Mouse (Mus musculus): ENCODE measurements around the gene Pafah1b3. TPM values are rescaled to one million over a fixed set of nuclear protein-coding genes. Genes with fewer than 3 reads are reported as not detected.

Gene Pafah1b3
- polyA plus RNA-seq, 1 experiment from 2014 or later = 590 TPM

DNA sequence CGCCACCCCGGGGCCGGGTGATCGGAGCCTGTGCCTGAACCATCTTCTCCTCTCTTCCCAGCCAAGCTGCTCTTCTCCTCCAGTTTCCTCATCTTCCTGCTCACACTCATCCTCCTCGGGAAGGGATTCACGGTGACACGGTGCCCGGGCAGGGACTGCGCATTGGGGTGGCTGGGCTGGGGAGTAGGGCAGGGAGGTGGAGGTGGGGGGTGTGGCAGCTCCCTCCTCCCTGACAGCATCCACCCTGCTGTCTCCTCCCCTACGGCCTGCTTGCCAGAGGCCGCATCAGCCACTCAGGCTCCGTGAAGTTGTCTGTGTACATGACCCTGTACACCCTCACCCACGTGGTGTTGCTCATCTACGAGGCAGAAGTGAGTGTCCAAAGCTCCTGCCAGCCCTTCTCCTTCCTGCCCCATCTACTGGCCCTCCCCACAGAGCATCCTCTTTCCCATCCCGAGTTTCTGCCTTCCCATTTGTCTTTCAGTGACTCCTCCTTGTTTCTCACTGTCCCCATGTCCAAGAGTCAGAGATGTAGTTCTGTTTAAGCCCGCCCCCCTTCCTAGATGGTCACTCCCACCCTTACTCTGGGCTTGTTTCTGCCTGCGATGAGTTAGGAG lies 11.0 kb upstream of the Pafah1b3 start:
- Histone ChIP-seq H3K27me3 (ENCODE audit: control insufficient read depth, insufficient read depth, low read length) (peaks cover 20% of the 10 kb centered on the region), H3K9me3 (ENCODE audit: control insufficient read depth, low read length) (no peaks in the 10 kb centered on the region), H3K36me3 (ENCODE audit: control insufficient read depth, insufficient read depth, low read length) (peaks cover 9% of the 10 kb centered on the region; the same call in 1 of the 2 replicates), H3K4me2 (ENCODE audit: low read depth, low read length) (no peak overlapping the region), H3K27ac (ENCODE audit: low read depth, low read length) (no peak overlapping the region), H3K9ac (replicated peaks; ENCODE audit: low read depth, low read length) (no peak overlapping the region), H3K4me3 (ENCODE audit: low read depth, low read length) (no peak overlapping the region), H3K4me1 (ENCODE audit: control insufficient read depth, insufficient read depth, low read length) (peaks cover 7% of the 10 kb centered on the region; the same call in 1 of the 2 replicates)
- no peak for ATAC-seq (ENCODE audit: low read depth)
- WGBS = 69% methylated on average over 17 of the region's 17 CpGs

- peak overlapping the region; percentile 83 for H3K4me2 ChIP-seq (ENCODE audit: low read depth, low read length)
- no peaks in the 10 kb centered on the region for H3K9me3 ChIP-seq (ENCODE audit: control insufficient read depth, low read length)
- peaks cover 4% of the 10 kb centered on the region; the same call in 1 of the 2 replicates for H3K36me3 ChIP-seq (ENCODE audit: control insufficient read depth, insufficient read depth, low read length)
- H3K27me3 ChIP-seq (ENCODE audit: control insufficient read depth, insufficient read depth, low read length) = peaks cover 2% of the 10 kb centered on the region
- WGBS = 34% methylated on average over 2 of the region's 2 CpGs
- H3K4me3 ChIP-seq (ENCODE audit: low read depth, low read length) = peak overlapping the region; percentile 76
- 0 out of 2 replicates have a peak, but pooled peaks have one; percentile 7 for ATAC-seq (ENCODE audit: low read depth)
- H3K9ac ChIP-seq (replicated peaks; ENCODE audit: low read depth, low read length) = peak overlapping the region; percentile 93
- H3K4me1 ChIP-seq (ENCODE audit: control insufficient read depth, insufficient read depth, low read length) = peaks cover 7% of the 10 kb centered on the region; the same call in 1 of the 2 replicates
- H3K27ac ChIP-seq (ENCODE audit: low read depth, low read length) = peak overlapping the region; percentile 91
Observed at GRCm38 (mm10) chr7:25306614-25306996, 8.8 kb upstream of the Pafah1b3 start.

DNA sequence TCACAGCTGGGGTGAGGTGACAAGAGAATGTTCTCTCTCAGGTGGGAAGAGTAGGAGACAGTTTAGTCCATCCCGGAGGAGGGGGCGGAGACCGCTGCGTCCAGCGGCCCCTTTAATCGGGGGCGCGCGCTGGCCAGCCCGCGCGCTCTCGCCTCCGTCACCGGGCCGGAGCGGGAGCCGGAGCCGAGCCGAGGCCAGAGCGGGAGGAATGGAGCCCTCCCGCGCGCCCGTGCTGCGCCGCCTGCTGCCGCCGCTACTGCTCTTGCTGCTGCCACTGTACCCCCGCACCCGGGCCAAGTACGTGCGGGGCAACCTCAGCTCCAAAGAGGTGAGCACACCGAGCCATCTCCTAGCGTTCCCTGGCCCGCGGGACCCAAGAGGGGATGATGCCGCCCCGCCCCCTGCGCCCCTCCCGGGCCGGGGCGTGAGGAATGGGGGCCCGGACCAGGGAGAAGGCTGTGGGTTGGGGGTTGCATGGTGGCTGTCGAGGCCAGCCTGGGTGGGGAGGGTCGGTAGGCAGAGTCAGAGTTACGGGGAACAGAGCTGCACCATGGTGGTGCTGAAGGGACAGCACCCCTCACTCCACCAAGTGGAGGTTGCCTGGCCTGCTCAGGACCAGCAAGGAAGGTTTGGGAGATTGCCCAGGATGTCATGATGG lies 8.3 kb upstream of the Pafah1b3 start, which contains the start of gene Tmem145:
TSS of gene Tmem145 (plus strand) at position 151 of the 658 bp plus-strand sequence.
- H3K36me3 ChIP-seq (ENCODE audit: control insufficient read depth, insufficient read depth, low read length) = no peaks in the 10 kb centered on the region
- H3K4me2 ChIP-seq (ENCODE audit: low read depth, low read length) = peak within 1 kb of the TSS; percentile 83
- H3K9me3 ChIP-seq (ENCODE audit: control insufficient read depth, low read length) = no peaks in the 10 kb centered on the region
- H3K9ac ChIP-seq (replicated peaks; ENCODE audit: low read depth, low read length) = peak within 1 kb of the TSS; percentile 93
- peaks cover 7% of the 10 kb centered on the region; the same call in 1 of the 2 replicates for H3K4me1 ChIP-seq (ENCODE audit: control insufficient read depth, insufficient read depth, low read length)
- H3K27me3 ChIP-seq (ENCODE audit: control insufficient read depth, insufficient read depth, low read length) = no peaks in the 10 kb centered on the region
- H3K4me3 ChIP-seq (ENCODE audit: low read depth, low read length) = peak within 1 kb of the TSS; percentile 76
- H3K27ac ChIP-seq (ENCODE audit: low read depth, low read length) = peak within 1 kb of the TSS; percentile 91
- 0% methylated on average over 47 of the region's 47 CpGs for WGBS
- peak; percentile 77 for ATAC-seq (ENCODE audit: low read depth)

DNA sequence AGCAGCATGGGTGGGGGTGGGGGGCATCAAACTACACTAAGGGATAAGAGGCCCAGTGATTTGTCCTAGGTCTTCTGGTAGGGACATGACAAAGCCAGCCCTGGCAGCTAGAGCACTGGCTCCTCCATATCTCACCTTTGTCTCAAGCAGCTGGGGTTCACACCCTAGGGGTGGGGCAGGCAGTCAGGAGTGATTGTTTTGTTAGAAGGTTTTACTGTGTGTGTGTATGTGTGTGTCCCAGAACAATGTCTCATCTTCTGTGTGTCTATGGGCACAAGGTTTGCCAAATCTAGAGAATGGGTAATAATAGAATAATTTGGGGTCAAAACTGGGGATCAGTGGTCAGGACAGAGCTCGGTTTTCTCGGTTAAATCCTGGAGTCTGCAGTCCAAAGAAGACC lies 7.7 kb upstream of the Pafah1b3 start:
- ATAC-seq (ENCODE audit: low read depth) = peak; percentile 19; the same call in 1 of the 2 replicates
- 0% methylated on average over 2 of the region's 2 CpGs for WGBS
- H3K27me3 ChIP-seq (ENCODE audit: control insufficient read depth, insufficient read depth, low read length) = no peaks in the 10 kb centered on the region
- no peaks in the 10 kb centered on the region for H3K9me3 ChIP-seq (ENCODE audit: control insufficient read depth, low read length)
- H3K4me1 ChIP-seq (ENCODE audit: control insufficient read depth, insufficient read depth, low read length) = peaks cover 7% of the 10 kb centered on the region; the same call in 1 of the 2 replicates
- H3K9ac ChIP-seq (replicated peaks; ENCODE audit: low read depth, low read length) = peak overlapping the region; percentile 93
- H3K4me3 ChIP-seq (ENCODE audit: low read depth, low read length) = peak overlapping the region; percentile 76
- H3K4me2 ChIP-seq (ENCODE audit: low read depth, low read length) = peak overlapping the region; percentile 83
- peak overlapping the region; percentile 91 for H3K27ac ChIP-seq (ENCODE audit: low read depth, low read length)
- H3K36me3 ChIP-seq (ENCODE audit: control insufficient read depth, insufficient read depth, low read length) = no peaks in the 10 kb centered on the region

DNA sequence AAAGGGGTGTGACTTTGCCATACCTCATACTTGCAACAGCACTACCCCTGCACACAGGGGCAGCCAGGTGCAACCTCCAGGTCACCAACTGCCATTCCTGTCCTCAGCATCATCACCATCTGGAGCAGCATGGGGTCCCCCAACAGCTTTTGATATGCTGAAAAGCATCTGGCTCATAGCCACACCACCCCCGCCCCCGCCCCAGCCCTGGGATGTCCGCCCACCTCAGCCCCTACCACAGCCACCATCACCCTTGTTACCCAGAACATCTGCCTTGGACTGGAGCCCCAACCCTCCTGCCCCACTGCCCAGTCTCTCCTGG lies 5.9 kb upstream of the Pafah1b3 start:
- H3K9me3 ChIP-seq (ENCODE audit: control insufficient read depth, low read length) = no peaks in the 10 kb centered on the region
- WGBS = 71% methylated on average over 3 of the region's 3 CpGs
- H3K4me3 ChIP-seq (ENCODE audit: low read depth, low read length) = no peak overlapping the region
- no peak overlapping the region for H3K9ac ChIP-seq (replicated peaks; ENCODE audit: low read depth, low read length)
- no peak overlapping the region for H3K4me2 ChIP-seq (ENCODE audit: low read depth, low read length)
- peaks cover 7% of the 10 kb centered on the region; the same call in 1 of the 2 replicates for H3K4me1 ChIP-seq (ENCODE audit: control insufficient read depth, insufficient read depth, low read length)
- H3K36me3 ChIP-seq (ENCODE audit: control insufficient read depth, insufficient read depth, low read length) = no peaks in the 10 kb centered on the region
- H3K27ac ChIP-seq (ENCODE audit: low read depth, low read length) = no peak overlapping the region
- no peaks in the 10 kb centered on the region for H3K27me3 ChIP-seq (ENCODE audit: control insufficient read depth, insufficient read depth, low read length)
- no peak for ATAC-seq (ENCODE audit: low read depth)

- Histone ChIP-seq H3K27ac (ENCODE audit: low read depth, low read length) (no peak overlapping the region), H3K4me3 (ENCODE audit: low read depth, low read length) (no peak overlapping the region), H3K4me2 (ENCODE audit: low read depth, low read length) (no peak overlapping the region), H3K36me3 (ENCODE audit: control insufficient read depth, insufficient read depth, low read length) (no peaks in the 10 kb centered on the region), H3K4me1 (ENCODE audit: control insufficient read depth, insufficient read depth, low read length) (peaks cover 8% of the 10 kb centered on the region; the same call in 1 of the 2 replicates), H3K9ac (replicated peaks; ENCODE audit: low read depth, low read length) (no peak overlapping the region), H3K27me3 (ENCODE audit: control insufficient read depth, insufficient read depth, low read length) (no peaks in the 10 kb centered on the region), H3K9me3 (ENCODE audit: control insufficient read depth, low read length) (no peaks in the 10 kb centered on the region)
- WGBS = 69% methylated on average over 9 of the region's 9 CpGs
- no peak for ATAC-seq (ENCODE audit: low read depth)
Observed at GRCm38 (mm10) chr7:25303003-25303684, 5.4 kb upstream of the Pafah1b3 start.

DNA sequence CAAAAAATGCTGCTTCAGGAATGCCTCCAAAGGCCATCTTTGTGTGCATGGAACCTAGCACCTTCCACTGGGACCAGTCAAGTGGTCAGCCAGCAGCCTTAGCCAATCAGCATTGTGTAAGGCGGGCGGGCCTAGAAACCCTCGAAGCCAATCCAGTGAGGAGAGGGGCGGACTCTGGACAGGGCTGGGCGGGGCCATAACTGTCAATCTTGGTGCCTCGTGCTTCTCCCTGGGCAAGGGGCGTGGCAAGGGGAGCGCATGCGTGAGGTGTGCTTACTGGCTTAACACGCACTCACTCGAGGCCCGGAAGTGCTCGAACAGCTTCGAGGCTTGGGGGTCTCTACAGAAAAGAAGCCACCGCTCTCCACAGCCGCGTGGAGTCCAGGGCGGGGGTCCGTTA lies 3.3 kb upstream of the Pafah1b3 start, which contains the start of gene Prr19:
TSS of gene Prr19 (plus strand) at position 349 of the 400 bp plus-strand sequence.
- H3K27me3 ChIP-seq (ENCODE audit: control insufficient read depth, insufficient read depth, low read length) = no peaks in the 10 kb centered on the region
- no peak within 1 kb of the TSS for H3K27ac ChIP-seq (ENCODE audit: low read depth, low read length)
- H3K4me1 ChIP-seq (ENCODE audit: control insufficient read depth, insufficient read depth, low read length) = peaks cover 16% of the 10 kb centered on the region
- H3K9me3 ChIP-seq (ENCODE audit: control insufficient read depth, low read length) = no peaks in the 10 kb centered on the region
- WGBS = 58% methylated on average over 19 of the region's 19 CpGs
- H3K4me3 ChIP-seq (ENCODE audit: low read depth, low read length) = no peak within 1 kb of the TSS
- no peak within 1 kb of the TSS for H3K9ac ChIP-seq (replicated peaks; ENCODE audit: low read depth, low read length)
- H3K36me3 ChIP-seq (ENCODE audit: control insufficient read depth, insufficient read depth, low read length) = no peaks in the 10 kb centered on the region
- ATAC-seq (ENCODE audit: low read depth) = no peak
- peak within 1 kb of the TSS; percentile 4; the same call in 1 of the 2 replicates for H3K4me2 ChIP-seq (ENCODE audit: low read depth, low read length)

DNA sequence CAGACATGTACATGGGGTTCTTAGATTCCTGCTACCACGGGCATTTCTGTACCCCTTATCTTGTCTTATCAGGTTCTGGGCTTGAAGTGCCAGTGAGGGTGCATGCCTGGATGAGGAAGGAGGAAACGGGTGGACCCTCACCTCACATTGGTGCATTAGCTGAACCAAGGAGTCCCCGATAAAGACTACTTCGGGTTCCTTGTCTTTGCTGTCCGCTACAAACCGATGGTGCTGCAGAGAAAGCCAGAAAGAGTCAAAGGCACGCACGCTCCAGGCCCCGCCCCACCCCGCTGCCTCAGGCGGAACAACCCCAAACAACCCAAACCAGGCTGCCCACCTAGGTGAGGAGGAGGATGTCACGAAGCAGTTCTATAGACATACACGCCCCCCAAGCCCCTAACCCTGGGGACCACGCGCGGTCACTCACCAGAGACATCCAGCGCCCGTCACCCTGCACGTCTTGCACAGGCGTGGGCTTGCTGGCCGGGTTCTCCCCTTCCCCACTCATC lies 787 bp downstream of the Pafah1b3 start:
- Histone ChIP-seq H3K36me3 (ENCODE audit: control insufficient read depth, insufficient read depth, low read length) (peaks cover 30% of the 10 kb centered on the region), H3K27me3 (ENCODE audit: control insufficient read depth, insufficient read depth, low read length) (no peaks in the 10 kb centered on the region), H3K4me3 (ENCODE audit: low read depth, low read length) (peak overlapping the region; percentile 55), H3K27ac (ENCODE audit: low read depth, low read length) (peak overlapping the region; percentile 97), H3K4me2 (ENCODE audit: low read depth, low read length) (peak overlapping the region; percentile 78), H3K9ac (replicated peaks; ENCODE audit: low read depth, low read length) (peak overlapping the region; percentile 75), H3K9me3 (ENCODE audit: control insufficient read depth, low read length) (no peaks in the 10 kb centered on the region), H3K4me1 (ENCODE audit: control insufficient read depth, insufficient read depth, low read length) (peaks cover 17% of the 10 kb centered on the region)
- ATAC-seq (ENCODE audit: low read depth) = no peak
- WGBS = under 1% methylated on average over 21 of the region's 21 CpGs
